Mouse (Mus musculus) right cerebral cortex, adult 2 months (tissue): ENCODE results near the gene Paqr9.

ENCODE experiments used
- DNase-seq, 2 experiments: peaks; one replicate each; pipeline ENCODE4 v3.0.0; 2021 to 2022; ENCODE audit warnings: low spot score in 2 of 2

Paqr9 gene

GRCm38 (mm10) chr9:95544598-95544997 lies 14.9 kb upstream of the Paqr9 start:
- DNase-seq, result no peak

GRCm38 (mm10) chr9:95546679-95547078 lies 12.8 kb upstream of the Paqr9 start:
- DNase-seq, result no peak

GRCm38 (mm10) chr9:95549626-95550411 lies 9.6 kb upstream of the Paqr9 start:
- DNase-seq, result no peak

DNA sequence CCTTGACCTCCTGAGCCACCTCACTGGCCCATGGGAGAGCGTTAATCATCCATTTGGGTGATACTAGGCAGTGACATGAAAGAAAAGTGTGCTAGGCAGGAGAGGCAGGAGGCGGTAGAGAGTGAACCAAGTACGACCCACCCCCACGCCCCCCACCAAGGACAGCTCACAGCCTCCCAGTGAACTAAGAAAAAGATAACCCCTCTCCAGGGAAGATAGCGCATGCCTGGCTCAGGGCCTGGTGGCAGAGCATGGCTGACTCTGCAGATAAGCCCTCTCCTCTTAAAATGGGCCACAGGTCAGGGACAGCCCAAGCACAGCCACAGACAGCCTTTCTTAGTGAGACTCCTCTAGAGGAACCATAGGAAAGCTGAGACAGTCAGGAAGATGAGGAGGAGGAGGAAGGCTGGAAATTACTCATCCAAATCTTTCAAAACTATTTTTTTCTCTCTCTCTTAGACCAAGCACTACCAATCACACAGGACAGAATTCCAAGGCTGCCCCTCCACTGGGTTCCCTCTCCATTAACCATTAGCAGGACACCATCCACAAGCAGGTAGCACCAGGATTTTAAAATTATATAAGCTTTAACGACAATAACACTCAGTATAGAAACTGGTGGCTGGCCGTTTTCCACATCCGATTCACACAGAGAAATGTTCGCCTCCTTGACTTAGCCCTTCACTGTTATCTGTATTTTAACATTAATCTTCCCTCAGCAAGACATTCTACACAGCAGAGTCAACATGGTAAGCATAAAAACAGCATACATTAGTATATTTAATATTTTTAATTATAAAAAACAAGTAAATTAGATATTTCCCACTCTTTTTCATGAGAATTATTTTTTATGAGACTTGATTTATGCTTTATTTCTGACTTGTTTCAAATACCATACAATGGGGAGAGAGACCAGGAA lies 8.3 kb upstream of the Paqr9 start:
- DNase-seq, result no peak

DNA sequence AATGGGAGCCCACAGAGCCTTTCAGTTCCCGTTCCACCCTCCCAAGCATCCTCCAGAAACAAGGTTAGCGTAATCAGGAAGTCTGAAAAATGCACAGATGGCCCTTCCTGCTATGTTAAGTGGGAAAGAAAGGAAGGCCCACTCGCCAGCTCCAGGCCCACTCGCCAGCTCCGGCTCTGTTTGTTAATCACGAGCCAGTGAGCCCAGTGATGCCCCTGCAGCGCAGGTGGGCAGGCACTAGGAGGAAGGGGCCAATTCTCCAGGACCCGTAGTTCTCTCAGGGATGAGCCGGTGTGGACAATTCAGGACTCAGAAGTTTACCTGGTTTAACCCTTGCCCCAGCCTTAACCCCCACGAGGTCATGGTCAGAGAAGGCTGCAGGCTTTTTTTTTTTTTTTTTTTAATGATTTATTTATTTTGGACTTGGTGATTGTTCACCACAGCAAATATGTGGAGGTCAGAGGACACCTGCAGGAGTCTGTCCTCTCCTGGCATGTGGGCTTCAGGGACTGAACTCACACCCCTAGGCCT lies 7.2 kb upstream of the Paqr9 start:
- peak; percentile 53 to 59 for DNase-seq

GRCm38 (mm10) chr9:95554231-95555221 lies 4.9 kb upstream of the Paqr9 start:
- no peak for DNase-seq

GRCm38 (mm10) chr9:95555233-95555740 lies 4.2 kb upstream of the Paqr9 start:
- no peak for DNase-seq

DNA sequence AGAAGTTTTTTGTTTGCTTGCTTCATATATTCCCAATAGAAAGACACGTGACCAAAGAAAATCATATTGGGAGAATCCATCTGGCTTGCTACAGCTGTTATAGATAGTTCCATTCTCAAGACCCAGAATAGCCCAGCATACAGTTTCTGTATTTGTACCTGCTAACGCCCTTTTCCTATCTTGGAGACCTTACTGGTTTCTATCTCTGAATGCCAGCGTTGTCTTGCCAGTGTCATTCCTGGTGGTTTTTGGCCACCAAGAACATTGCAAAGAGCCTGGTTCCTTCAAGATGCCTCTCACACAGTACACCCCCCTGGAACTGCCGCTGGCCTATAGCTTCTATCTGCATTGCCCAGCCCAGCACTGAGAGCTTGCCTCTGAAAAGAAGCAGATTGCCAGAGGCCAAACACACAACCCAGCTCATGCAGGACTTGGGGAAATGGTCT lies 3.4 kb upstream of the Paqr9 start:
- no peak for DNase-seq

- DNase-seq, result no peak
Measured at GRCm38 (mm10) chr9:95557722-95558121, 1.7 kb upstream of the Paqr9 start.

DNA sequence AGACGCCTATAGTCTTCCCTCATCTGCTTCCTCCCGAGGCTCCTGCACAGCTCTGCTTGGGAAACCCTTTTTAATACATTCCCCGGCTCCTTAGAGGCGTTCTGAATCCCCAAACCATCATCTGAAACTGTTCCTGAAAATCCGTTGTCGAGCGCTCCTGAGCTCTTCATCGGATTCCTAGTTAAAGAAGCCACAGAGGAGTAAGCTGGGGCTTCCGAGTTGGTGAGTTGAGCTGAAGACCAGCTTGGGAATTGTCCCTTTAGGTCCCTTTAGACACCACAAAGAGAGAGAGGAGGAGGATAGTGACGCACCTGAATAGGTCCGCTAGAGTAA lies 765 bp upstream of the Paqr9 start:
- DNase-seq, result no peak

DNA sequence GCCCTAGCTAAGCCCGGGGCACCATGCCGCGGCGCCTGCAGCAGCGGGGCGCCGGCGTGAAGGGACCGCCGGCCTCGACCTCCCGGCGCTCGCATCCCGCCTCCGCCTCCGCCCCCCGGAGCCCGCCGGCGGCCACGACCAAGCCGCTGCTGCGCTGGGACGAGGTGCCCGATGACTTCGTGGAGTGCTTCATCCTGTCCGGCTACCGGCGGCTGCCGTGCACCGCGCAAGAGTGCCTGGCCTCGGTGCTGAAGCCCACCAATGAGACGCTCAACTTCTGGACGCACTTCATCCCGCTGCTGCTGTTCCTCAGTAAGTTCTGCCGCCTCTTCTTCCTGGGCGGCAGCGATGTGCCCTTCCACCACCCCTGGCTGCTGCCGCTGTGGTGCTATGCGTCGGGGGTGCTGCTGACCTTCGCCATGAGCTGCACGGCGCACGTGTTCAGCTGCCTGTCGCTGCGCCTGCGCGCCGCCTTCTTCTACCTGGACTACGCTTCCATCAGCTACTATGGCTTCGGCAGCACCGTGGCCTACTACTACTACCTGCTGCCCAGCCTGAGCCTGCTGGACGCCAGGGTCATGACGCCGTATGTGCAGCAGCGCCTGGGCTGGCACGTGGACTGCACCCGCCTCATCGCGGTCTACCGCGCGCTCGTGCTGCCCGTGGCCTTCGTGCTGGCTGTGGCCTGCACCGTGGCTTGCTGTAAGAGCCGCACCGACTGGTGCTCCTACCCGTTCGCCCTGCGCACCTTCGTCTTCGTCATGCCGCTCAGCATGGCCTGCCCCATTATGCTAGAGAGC lies 679 bp downstream of the Paqr9 start:
- peak; percentile 57 to 78 for DNase-seq

DNA sequence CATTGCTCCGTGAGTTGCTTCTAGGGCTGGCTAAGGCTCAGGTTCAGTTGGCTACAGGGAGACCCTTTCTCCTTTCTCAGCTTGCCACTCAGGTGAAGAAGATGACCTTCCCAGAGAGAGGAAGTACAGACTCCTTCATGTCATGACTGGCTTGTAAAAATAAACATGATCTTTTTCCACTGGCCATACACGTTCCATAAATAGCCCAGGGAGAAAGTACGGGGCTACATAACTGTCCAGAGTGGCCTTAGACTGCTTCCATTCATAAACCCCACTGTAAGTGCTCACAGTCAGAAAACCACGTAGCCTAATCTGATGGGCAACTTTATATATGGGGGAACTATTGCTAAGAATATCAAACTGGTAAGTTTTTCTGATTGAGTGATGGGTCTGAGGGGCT lies 4.6 kb downstream of the Paqr9 start:
- no peak for DNase-seq

GRCm38 (mm10) chr9:95566394-95566793 lies 6.9 kb downstream of the Paqr9 start:
- DNase-seq, result no peak

DNA sequence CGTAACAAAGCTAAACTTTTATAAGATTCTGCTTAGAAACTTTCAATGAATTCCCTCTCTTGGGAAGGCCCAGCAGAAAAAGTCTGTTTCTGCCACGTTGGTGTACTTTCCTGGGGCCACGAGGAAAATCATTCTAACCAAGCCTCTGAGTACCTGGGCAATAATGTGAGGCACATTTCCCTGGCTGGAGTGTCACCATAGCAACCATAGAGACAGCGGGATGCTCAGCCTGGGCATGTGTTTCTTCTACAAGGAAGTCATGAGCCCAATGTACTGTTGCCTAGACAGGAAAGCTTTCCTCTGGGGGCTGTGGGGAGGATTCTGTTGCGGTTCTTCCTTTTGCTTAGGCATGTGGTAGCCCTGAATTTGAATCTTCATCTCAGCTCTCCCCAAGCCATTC lies 7.5 kb downstream of the Paqr9 start:
- no peak for DNase-seq

- no peak for DNase-seq
Measured at GRCm38 (mm10) chr9:95569249-95569648, 9.8 kb downstream of the Paqr9 start.

DNA sequence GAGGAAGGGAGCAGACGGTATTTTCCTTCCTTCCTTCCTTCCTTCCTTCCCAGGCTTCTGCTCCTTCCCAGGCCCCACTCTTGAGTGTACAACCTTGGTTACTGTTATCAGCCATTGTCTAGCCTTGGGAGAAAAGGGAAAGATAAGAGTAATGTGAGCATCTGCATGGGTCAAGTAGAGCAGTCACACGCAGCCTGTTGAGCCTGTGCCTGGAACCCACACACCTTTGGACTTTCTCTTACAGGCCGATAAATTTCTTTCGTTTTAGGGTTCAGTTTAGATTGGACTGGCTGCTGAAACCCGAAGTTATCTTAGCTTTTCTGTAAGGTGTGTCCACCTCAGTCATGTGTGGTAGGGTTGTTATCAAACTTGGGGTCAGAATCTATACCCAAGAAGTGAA lies 10.5 kb downstream of the Paqr9 start:
- DNase-seq, result no peak

GRCm38 (mm10) chr9:95570604-95571003 lies 11.1 kb downstream of the Paqr9 start:
- no peak for DNase-seq

- DNase-seq, result no peak
Measured at GRCm38 (mm10) chr9:95571494-95571893, 12.0 kb downstream of the Paqr9 start.

DNA sequence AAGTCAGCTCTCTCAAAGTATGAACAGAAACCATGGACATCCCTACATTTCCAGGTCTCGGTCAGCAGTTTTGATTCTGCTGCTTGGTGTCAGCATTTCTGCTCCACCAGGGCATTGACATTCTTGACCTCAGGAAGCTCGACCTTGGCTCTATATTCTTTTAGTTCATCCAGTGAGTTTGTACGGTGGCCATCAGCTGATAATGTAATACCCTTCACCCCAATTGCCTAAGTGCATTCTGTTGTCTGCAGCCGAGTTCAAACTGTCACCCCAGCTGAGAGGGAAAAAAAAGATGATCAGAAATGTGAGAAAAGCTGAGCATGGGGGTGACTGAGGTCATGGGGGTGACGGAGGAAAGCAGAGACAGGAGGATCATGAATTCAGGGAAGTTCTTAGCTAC lies 13.1 kb downstream of the Paqr9 start:
- DNase-seq, result no peak

DNA sequence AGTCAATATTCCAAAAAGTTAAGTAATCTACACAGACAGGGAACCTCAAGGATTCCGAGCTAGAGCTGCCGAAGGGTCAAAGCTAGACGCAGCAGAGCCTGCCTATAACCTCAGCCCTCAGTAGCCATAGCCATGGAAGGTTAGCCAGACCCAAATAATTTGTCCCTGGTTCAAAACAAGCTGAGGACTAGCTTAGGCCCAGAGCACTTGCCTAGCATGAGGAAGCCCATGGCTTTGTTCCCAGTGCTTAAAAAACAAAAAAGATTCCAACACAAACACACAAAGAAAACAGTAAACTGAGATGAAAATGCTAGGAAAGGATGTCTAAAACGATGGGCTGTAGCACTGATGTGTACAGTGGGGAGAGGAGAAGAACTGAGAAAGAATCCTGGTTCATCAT lies 14.7 kb downstream of the Paqr9 start:
- DNase-seq, result no peak
